Mouse (Mus musculus) ZHBTc4 (cell line): ENCODE measurements around the gene Six1.

ENCODE experiments used
- DNase-seq: peaks from one replicate; pipeline ENCODE4 v3.0.0-alpha.2; 2011; ENCODE audit warnings: low read depth, low spot score

Six1 gene

GRCm38 (mm10) chr12:73053668-73054241 lies at the start of gene Six1:
Gene Six1 (minus strand): TSS chr12:73053887.
- peak; percentile 92 for DNase-seq

GRCm38 (mm10) chr12:73098593-73098992 lies 44.9 kb upstream of the Six1 start:
- DNase-seq = no peak

GRCm38 (mm10) chr12:73096177-73096576 lies 42.5 kb upstream of the Six1 start:
- peak; percentile 61 for DNase-seq

- no peak for DNase-seq
Measured at GRCm38 (mm10) chr12:73094605-73095004, 40.9 kb upstream of the Six1 start.

DNA sequence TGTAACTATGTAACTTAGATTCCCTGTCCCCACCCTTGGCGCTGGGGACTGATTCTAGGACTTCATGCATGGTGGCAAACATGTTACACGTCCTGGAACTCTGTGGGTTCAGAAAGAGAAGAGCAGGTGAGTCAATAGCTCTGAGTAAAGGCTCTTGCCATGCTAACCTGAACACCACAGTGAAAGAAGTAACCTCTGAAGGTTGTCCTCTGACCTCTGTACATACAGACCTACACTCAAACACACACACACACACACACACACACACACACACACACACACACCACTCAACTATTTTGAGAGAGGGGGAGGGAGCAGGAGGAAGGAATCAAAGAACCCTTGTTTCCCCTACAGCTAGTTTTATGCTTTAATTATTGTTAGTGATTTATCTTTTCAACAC lies 40.5 kb upstream of the Six1 start:
- no peak for DNase-seq

- no peak for DNase-seq
Measured at GRCm38 (mm10) chr12:73090672-73091335, 37.1 kb upstream of the Six1 start.

GRCm38 (mm10) chr12:73088911-73089310 lies 35.2 kb upstream of the Six1 start:
- DNase-seq = peak; percentile 84

GRCm38 (mm10) chr12:73088500-73088899 lies 34.8 kb upstream of the Six1 start:
- peak; percentile 39 for DNase-seq

DNA sequence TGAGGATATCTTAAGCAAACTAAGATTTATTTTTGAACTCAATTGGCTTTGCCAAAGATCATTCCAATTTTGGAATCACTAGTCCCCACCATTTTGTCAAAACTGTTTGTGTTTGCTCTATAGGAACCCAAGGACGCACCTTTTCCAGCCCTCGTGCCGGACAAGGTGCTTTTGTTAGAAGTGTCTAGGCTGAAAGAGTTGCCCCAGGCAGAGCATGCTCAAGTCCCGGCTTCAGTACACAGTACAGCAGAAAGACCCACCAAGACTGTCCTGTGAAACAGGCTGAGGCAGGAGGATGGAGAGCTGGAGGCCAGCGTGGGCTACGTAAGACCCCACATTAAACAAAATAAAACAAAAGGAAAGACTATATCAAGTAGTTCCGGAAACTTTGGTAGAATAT lies 33.4 kb upstream of the Six1 start:
- peak; percentile 58 for DNase-seq

GRCm38 (mm10) chr12:73085739-73086630 lies 32.3 kb upstream of the Six1 start:
- peak; percentile 97 for DNase-seq

- DNase-seq = no peak
Measured at GRCm38 (mm10) chr12:73083773-73084172, 30.1 kb upstream of the Six1 start.

- peak; percentile 62 for DNase-seq
Measured at GRCm38 (mm10) chr12:73081828-73082227, 28.1 kb upstream of the Six1 start.

DNA sequence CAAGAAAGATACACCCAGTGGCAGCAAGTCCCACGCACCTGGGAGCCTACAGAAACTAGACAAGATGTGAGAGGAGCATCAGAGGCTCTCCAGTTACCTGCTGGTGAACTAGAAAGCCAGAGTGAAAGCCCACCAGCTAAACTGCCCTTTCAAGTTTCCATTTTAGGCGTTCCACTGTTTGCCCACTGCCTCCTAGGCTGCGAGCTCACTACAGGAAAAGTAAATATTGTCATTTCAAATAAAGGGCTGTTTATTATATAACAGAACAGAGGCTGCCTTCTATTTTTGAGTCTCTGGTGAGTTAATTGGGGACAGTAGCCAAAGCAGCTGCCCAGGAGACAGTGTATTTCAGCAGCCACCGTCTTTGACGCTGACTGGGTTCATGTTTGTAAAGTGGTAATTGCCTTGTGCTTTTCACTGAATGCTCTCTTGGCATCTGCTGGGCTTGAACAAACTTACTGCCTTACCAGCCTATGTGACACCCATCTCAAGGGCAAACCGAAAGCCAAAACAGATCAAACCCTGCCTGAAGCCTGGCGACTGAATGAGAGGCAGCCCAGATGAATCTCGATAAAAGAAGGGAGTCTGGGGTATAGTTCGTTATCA lies 7.2 kb upstream of the Six1 start:
- no peak for DNase-seq

GRCm38 (mm10) chr12:73057492-73057891 lies 3.8 kb upstream of the Six1 start:
- DNase-seq = no peak

DNA sequence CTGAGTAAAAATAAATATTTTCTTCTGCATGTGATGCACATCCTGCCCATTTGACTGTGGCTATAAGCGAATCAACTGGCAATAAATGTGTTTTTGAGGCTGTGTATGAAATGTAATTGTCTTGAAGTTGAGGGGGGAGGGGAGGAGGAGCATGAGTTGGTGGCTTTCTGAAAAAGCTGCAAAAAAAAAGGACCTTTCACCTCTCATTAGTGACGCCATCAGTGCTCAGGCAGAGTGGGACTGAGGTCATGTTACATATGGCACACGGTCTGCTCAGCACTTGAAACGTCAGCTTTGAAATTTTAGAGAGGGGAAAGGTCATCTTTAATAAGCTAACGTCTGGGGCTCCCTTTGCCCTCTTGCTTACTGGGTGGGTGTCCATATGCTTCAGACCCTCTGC lies 1.8 kb upstream of the Six1 start:
- no peak for DNase-seq

GRCm38 (mm10) chr12:73054576-73055185 lies 994 bp upstream of the Six1 start:
- no peak for DNase-seq

DNA sequence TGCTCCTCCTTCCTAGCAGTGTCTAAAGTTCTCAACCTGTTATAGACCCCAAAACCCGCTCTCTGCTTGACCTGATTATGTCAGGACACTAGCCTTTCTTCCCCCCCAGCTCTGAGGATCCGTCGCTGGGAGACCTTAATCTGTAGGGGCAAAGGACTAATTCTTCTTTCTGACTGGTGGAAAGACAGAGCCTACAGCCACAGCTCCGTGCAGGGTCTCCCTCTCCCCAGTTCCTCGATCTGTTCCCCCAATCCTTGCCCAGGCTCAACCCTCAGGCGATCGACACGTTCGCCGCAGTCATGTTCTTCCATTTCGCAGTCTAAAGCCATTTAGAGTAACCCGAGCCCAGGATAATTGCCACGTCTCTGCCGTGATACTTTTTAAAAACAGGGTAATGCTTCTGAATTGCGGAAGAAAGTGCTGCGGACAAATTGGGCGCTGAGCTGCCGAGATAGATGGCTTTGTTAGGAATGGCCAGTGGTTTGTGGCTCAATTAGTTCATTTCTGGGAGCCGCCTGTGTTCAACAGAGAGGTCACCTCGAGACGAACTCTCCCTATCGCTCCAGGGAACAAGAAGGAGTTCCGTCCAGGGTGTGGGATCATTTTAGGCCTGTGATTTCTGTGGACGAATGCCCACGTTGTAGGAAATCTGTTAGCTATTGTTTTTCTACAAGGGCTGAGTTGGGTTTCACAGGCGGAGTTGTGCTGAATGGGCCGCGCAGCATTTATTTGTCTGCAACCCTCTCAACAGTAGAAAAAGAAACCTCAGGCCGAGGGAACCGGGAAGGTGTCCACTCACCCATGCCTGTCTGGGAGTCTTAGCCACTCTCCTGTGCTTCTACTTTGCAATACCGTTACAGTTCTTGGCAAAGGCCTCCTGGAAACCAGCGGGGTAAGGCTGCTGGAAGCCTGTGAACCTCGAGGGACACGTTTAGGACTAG lies 766 bp downstream of the Six1 start:
- DNase-seq = peak; percentile 54

DNA sequence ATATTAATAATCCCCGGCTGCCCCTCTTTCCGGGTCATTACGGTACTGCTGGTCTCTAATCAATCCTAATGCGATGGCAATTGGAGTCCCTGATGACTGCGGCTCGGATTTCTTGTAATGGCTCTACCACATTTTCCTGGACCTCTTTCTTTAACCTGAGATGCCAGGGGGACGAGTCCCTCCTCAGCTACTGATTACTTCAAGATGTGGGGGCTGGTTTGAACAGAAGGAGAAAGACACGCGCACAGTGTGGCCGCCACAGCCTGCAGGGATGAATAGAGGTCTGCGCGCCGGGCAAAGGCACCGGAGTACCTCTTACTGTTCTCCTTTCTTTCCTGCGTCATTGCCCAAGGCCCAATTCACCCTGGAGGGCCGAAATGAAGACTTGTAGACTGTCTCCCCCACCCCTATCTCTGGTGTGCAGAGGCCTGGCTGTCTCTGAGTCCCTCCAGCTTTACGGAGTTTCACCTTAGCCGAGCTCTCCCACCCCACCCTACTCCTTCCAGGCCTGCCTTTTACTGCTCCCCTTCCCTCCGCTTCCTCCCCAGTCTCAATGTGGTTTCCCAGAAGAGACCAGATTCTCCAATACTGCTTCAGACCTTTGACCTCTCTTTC lies 1.5 kb downstream of the Six1 start:
- DNase-seq = no peak

DNA sequence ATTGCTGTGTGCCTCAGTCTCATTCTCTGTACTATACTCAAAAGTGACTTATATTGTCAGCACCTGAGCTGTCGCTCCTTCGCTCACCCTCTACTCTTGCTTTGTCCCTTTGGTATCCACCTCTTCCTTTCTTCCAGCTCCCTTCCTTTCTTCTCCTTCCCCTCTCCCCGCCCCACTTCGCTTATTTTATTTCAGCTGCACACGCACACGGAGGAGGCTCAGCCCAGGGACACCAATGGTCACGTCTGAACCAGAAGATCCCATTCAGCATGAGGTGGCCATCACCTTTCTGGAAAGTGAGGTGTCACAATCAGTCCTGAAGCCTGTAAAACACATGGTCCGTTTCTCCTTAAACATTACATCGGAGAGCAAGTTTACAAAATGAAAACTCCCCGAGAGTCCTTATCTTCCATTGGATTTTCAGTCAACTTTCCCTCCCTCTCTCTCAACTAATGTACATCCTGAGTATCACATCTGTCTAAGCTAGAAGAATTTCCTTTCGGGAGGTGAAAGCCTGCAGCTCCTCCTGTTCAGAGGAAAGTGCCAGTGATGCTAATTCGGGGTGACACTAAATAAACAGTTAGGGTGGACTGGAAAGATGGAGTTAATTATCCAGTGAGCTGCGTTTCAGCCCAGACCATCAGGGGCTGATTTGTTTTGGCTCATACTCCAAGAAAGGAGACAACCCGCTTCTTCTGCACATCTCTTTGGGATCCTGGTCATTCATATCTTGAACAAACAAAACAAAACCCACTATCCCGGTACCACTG lies 2.7 kb downstream of the Six1 start:
- DNase-seq = no peak
